Mouse (Mus musculus) T-helper 17 cell (primary cell): Measurements from ENCODE around the gene Psd4.

ENCODE experiments used
- in situ Hi-C, 2 experiments: fragments of 300-600 bp; cut with MboI, MseI; formaldehyde crosslinking; loops; 1 replicate in 1 of 2; 2 replicates in 1 of 2; pipeline ENCODE4 v1.15.1; 2025; ENCODE audit warnings: high pct_unique_total_duplicates in 2 of 2

The Psd4 gene

GRCm38 (mm10) chr2:24367030-24367894 is at the start of gene Psd4:
Gene Psd4, plus strand, starts transcription at chr2:24367580.
- in situ Hi-C loops: loop anchor here (25.0 kb wide), 2 partner anchors 1330 to 1580 kb away; partner anchors contain the start of gene Abi1 (in 1 of the 2)

GRCm38 (mm10) chr2:24317919-24318598 is 49.3 kb upstream of the Psd4 start:
- in situ Hi-C loops: no loop called here

- in situ Hi-C loops: no loop called here
Measured at GRCm38 (mm10) chr2:24335333-24335732, 32.0 kb upstream of the Psd4 start.

GRCm38 (mm10) chr2:24336545-24336944 is 30.8 kb upstream of the Psd4 start, which contains the start of gene Il1rn:
Gene Il1rn, plus strand, starts transcription at chr2:24336853.
- in situ Hi-C loops: no loop called here

- in situ Hi-C loops: no loop called here
Measured at GRCm38 (mm10) chr2:24341395-24341885, 25.9 kb upstream of the Psd4 start.

GRCm38 (mm10) chr2:24344619-24345018 is 22.8 kb upstream of the Psd4 start:
- in situ Hi-C loops: loop anchor here in 1 of 2 experiments (5.0 kb wide), 1 partner anchor 42 kb away; no protein-coding TSS in a partner anchor

GRCm38 (mm10) chr2:24345056-24345455 is 22.3 kb upstream of the Psd4 start:
- in situ Hi-C loops: loop anchor here in 1 of 2 experiments (5.0 kb wide), 1 partner anchor 43 kb away; no protein-coding TSS in a partner anchor

GRCm38 (mm10) chr2:24347926-24348325 is 19.5 kb upstream of the Psd4 start:
- in situ Hi-C loops: loop anchor here in 1 of 2 experiments (5.0 kb wide), 1 partner anchor 46 kb away; no protein-coding TSS in a partner anchor

- in situ Hi-C loops: loop anchor here (25.0 kb wide), 2 partner anchors 1314 to 1564 kb away; partner anchors contain the start of gene Abi1 (in 1 of the 2)
Measured at GRCm38 (mm10) chr2:24351159-24351558, 16.2 kb upstream of the Psd4 start.

GRCm38 (mm10) chr2:24353042-24353441 is 14.3 kb upstream of the Psd4 start:
- in situ Hi-C loops: loop anchor here (25.0 kb wide), 2 partner anchors 1316 to 1566 kb away; partner anchors contain the start of gene Abi1 (in 1 of the 2)

GRCm38 (mm10) chr2:24357642-24358041 is 9.7 kb upstream of the Psd4 start:
- in situ Hi-C loops: loop anchor here (25.0 kb wide), 2 partner anchors 1320 to 1570 kb away; partner anchors contain the start of gene Abi1 (in 1 of the 2)

GRCm38 (mm10) chr2:24359347-24359746 is 8.0 kb upstream of the Psd4 start:
- in situ Hi-C loops: loop anchor here (25.0 kb wide), 2 partner anchors 1322 to 1572 kb away; partner anchors contain the start of gene Abi1 (in 1 of the 2)

- in situ Hi-C loops: loop anchor here (25.0 kb wide), 2 partner anchors 1327 to 1577 kb away; partner anchors contain the start of gene Abi1 (in 1 of the 2)
Measured at GRCm38 (mm10) chr2:24363818-24364217, 3.6 kb upstream of the Psd4 start.

- in situ Hi-C loops: loop anchor here (25.0 kb wide), 2 partner anchors 1329 to 1579 kb away; partner anchors contain the start of gene Abi1 (in 1 of the 2)
Measured at GRCm38 (mm10) chr2:24366214-24366975, 985 bp upstream of the Psd4 start.

- in situ Hi-C loops: loop anchor here (25.0 kb wide), 2 partner anchors 1331 to 1581 kb away; partner anchors contain the start of gene Abi1 (in 1 of the 2)
Measured at GRCm38 (mm10) chr2:24367895-24368261, 498 bp downstream of the Psd4 start.

- in situ Hi-C loops: no loop called here
Measured at GRCm38 (mm10) chr2:24378747-24379450, 11.5 kb downstream of the Psd4 start.

- in situ Hi-C loops: no loop called here
Measured at GRCm38 (mm10) chr2:24382456-24383230, 15.3 kb downstream of the Psd4 start.

GRCm38 (mm10) chr2:24383636-24384035 is 16.3 kb downstream of the Psd4 start:
- in situ Hi-C loops: no loop called here

GRCm38 (mm10) chr2:24384393-24384792 is 17.0 kb downstream of the Psd4 start:
- in situ Hi-C loops: no loop called here
